Mouse (Mus musculus) hindbrain, postnatal 0 days (tissue): ENCODE measurements at regions not wholly inside any gene's neighbourhood (a gene's known extent, or its start where the extent isn't known, plus 50 kb on each side); places are given as distances from the start of the nearest gene placed in this dataset.
A peak's percentile ranks its signal among the peaks of the same experiment; 100 is the strongest.
"Not testable (repeated sequence)": the region's sequence is repeated elsewhere in the genome, so short reads cannot be mapped to it uniquely, and the experiment has no call there.

Source experiments
- ATAC-seq: fragments of 200-750 bp; cut with Nextera tagmentation; 2 replicates; pipeline ENCODE4 v1.8.0; 2017; ENCODE audit warnings: mild to moderate bottlenecking, moderate TSS enrichment, moderate library complexity
- DNase-seq: peaks from one replicate; pipeline ENCODE4 v3.0.0-alpha.2; 2015; ENCODE audit warnings: low spot score
- H3K27ac ChIP-seq: fragments of 300-500 bp; sonication (generic); 2 replicates; pipeline ENCODE4 v1.5.1; 2014; ENCODE audit warnings: mild to moderate bottlenecking
- H3K27me3 ChIP-seq: fragments of 300-500 bp; sonication (generic); 2 replicates; pipeline ENCODE4 v1.6.1; 2014; ENCODE audit warnings: low read length, mixed read lengths; ENCODE audit not compliant: insufficient read depth
- H3K36me3 ChIP-seq: fragments of 300-500 bp; sonication (generic); 2 replicates; pipeline ENCODE4 v1.6.1; 2014; ENCODE audit warnings: low read length, mixed read lengths; ENCODE audit not compliant: insufficient read depth
- H3K4me1 ChIP-seq: fragments of 300-500 bp; sonication (generic); 2 replicates; pipeline ENCODE4 v1.6.1; 2014; ENCODE audit warnings: antibody characterized with exemption, low read length, mixed read lengths; ENCODE audit not compliant: insufficient read depth
- H3K4me2 ChIP-seq: fragments of 300-500 bp; sonication (generic); 2 replicates; pipeline ENCODE4 v1.6.1; 2014; ENCODE audit warnings: low read depth, mild to moderate bottlenecking, low read length, moderate library complexity, mixed read lengths
- H3K4me3 ChIP-seq: fragments of 300-500 bp; sonication (generic); 2 replicates; pipeline ENCODE4 v1.5.1; 2014; ENCODE audit warnings: low read length
- H3K9ac ChIP-seq: fragments of 300-500 bp; sonication (generic); replicated peaks from 2 replicates; pipeline ENCODE4 v1.6.1; 2014; ENCODE audit warnings: mild to moderate bottlenecking, low read length, moderate library complexity, mixed read lengths
- H3K9me3 ChIP-seq: fragments of 300-500 bp; sonication (generic); 2 replicates; pipeline ENCODE4 v1.6.1; 2016; ENCODE audit warnings: low read length, mixed read lengths
- CTCF ChIP-seq: IDR thresholded peaks from 2 replicates; pipeline ENCODE4 v1.5.1; 2016; ENCODE audit warnings: antibody characterized with exemption, control low read depth, low read depth
- WGBS: fragments of 180-500 bp; shearing (Covaris S2); extraction: QIAGEN DNeasy Blood & Tissue Kit; methylation state at CpG from one replicate; pipeline ENCODE4 v1.1.7; 2014; 5-methylcytosine and 5-hydroxymethylcytosine counted together

DNA sequence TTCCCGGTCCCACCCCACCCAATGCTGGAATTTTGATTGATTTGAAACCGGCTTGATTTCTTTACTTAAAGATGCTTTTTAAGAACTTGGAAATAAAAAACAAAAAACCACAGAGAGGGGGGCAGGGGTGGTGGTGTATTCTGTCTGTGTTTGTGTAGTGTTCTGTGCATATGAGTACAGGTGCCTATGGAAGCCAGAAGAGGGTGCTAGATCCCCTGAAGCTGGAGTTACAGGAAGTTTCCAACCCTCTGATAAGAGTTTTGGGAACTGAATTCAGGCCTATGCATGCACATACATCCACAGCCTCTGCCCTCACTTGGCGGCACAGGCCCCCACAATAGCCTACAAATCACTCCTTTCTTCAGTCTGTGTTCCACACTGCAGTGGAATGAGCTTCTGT is 190.9 kb upstream of the Arid2 start:
- ATAC-seq, result no peak
- peak; percentile 21 for TF ChIP-seq CTCF
- no peak for DNase-seq

DNA sequence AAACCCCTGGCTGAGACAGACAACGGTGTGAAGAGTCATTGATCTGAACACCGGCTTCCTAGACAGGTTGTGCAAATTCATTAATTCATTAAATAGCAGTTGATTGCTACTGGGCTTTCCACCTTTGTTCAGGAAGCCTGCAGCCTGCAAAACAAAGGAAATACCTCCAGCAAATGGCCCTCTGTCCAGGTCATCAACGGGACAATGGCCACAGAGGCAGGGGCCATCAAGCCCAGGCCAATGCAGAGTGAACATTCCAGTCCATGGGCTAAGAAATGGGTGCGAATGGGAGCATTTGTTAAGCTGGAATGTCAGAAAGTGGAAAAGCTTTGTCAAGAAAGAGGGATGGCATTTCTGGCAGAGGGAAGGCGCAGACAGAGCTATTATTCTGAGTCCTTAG is 188.5 kb upstream of the Arid2 start:
- H3K4me1 ChIP-seq, result no peaks in the 10 kb centered on the region; the same call in 1 of the 2 replicates
- no peaks in the 10 kb centered on the region for H3K27me3 ChIP-seq
- no peak overlapping the region for H3K27ac ChIP-seq
- no peak overlapping the region for H3K4me3 ChIP-seq
- TF ChIP-seq CTCF, result no peak
- no peaks in the 10 kb centered on the region for H3K9me3 ChIP-seq
- H3K4me2 ChIP-seq, result no peak overlapping the region
- ATAC-seq, result no peak
- no peak for DNase-seq
- WGBS, result 69% methylated on average over 5 of the region's 5 CpGs
- H3K36me3 ChIP-seq, result no peaks in the 10 kb centered on the region
- no peak overlapping the region for H3K9ac ChIP-seq

More for the DNA sequence above, 190.9 kb upstream of the Arid2 start:
- Histone ChIP-seq H3K27ac (no peak overlapping the region), H3K9ac (no peak overlapping the region), H3K27me3 (no peaks in the 10 kb centered on the region), H3K4me1 (no peaks in the 10 kb centered on the region), H3K9me3 (no peaks in the 10 kb centered on the region), H3K4me2 (no peak overlapping the region), H3K4me3 (no peak overlapping the region), H3K36me3 (no peaks in the 10 kb centered on the region)
- whole genome bisulfite sequencing, result 89% methylated on average over 3 of the region's 3 CpGs

DNA sequence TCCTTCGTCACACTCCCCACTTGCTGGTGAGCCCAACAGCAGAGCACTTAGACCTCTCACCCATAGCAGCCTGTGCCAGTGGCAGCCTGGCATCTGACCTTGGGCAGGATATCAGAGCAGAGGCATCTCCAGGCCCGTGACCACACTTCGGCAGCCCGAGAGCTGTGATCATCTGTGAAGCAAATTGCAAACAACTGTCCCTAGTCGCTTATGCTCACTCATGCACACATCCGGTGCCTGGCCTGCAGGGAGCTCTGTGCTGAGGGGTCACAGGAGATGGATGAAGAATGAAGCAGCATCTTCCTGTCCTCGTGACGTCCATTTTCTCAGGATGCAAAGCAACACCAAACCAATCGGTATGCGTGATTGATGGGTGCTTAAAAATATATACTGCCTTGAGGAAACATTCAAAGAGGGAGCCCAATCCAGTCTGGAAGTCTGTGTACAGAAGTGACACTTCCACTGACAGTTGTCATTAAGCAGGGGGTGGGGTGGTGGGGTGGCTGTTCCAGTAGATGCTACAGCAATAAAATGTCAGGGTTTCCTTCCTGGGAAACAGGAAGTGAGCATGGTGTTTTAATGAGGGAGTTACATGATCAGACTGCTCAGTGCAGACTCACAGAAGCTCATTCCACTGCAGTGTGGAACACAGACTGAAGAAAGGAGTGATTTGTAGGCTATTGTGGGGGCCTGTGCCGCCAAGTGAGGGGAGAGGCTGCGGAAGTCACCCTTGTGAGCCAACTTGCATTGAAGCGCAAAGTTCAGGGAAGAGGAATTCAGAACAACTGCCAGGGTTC is 187.3 kb upstream of the Arid2 start:
- not testable (repeated sequence) for H3K4me2 ChIP-seq, H3K9me3 ChIP-seq, H3K4me3 ChIP-seq

DNA sequence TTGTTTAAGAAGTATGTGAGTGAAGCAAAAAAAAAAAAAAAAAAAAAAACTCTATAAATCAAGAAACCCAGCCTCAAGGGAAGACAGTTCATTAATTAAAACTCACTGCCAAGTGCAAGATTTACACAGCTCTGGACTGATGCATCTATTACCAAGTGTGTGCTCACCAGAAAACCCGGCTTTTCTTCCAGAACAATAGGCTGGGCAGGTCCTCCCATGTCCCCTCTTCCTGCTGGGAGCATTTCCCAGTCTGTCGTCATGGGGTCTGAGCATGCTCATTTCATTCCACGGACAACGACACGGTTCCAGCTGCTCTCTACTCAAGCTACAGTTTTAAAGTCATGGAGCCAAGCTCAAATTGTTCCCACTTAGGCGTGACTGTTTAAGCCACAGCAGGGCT is 183.6 kb upstream of the Arid2 start:
- no peaks in the 10 kb centered on the region for H3K9me3 ChIP-seq
- TF ChIP-seq CTCF, result no peak
- no peak overlapping the region for H3K4me3 ChIP-seq
- 7% methylated on average over 6 of the region's 6 CpGs for WGBS
- DNase-seq (peak; percentile 69), ATAC-seq (peak; percentile 70; the same call in 1 of the 2 replicates)
- no peak overlapping the region; the same call in 1 of the 2 replicates for H3K27ac ChIP-seq
- H3K4me2 ChIP-seq, result no peak overlapping the region
- no peak overlapping the region for H3K9ac ChIP-seq
- peaks cover 4% of the 10 kb centered on the region; the same call in 1 of the 2 replicates for H3K4me1 ChIP-seq
- no peaks in the 10 kb centered on the region for H3K27me3 ChIP-seq
- H3K36me3 ChIP-seq, result no peaks in the 10 kb centered on the region

More for the DNA sequence above, 187.3 kb upstream of the Arid2 start:
- not testable (repeated sequence) for H3K27ac ChIP-seq, H3K4me1 ChIP-seq, DNase-seq, H3K9ac ChIP-seq, ATAC-seq, H3K36me3 ChIP-seq, H3K27me3 ChIP-seq
- 77% methylated on average over 11 of the region's 13 CpGs for WGBS

DNA sequence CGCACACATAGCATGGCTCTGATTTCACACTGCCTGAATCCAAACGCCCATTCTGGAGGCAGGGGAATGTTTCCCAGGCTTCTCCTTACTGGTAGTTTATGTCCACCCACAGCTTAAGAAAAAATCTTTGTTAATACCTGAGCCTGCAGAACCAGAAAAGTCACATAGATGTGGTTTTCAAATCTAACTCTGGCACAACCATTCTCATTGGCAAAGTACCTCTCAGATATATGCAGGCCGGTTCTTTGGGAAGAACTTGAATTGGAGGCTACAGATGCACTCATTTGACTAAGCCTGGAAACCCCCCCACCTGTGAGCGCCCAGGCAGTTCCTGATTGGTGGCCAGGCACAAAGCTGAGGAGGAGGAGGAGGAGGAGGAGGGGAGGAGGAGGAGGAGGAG is 179.8 kb upstream of the Arid2 start:
- Histone ChIP-seq H3K4me3 (no peak overlapping the region), H3K27ac (no peak overlapping the region), H3K9ac (no peak overlapping the region), H3K4me1 (peaks cover 4% of the 10 kb centered on the region; the same call in 1 of the 2 replicates), H3K4me2 (no peak overlapping the region), H3K36me3 (no peaks in the 10 kb centered on the region), H3K9me3 (no peaks in the 10 kb centered on the region), H3K27me3 (no peaks in the 10 kb centered on the region)
- ATAC-seq, result no peak
- TF ChIP-seq CTCF, result no peak
- 51% methylated on average over 3 of the region's 4 CpGs for WGBS
- no peak for DNase-seq

DNA sequence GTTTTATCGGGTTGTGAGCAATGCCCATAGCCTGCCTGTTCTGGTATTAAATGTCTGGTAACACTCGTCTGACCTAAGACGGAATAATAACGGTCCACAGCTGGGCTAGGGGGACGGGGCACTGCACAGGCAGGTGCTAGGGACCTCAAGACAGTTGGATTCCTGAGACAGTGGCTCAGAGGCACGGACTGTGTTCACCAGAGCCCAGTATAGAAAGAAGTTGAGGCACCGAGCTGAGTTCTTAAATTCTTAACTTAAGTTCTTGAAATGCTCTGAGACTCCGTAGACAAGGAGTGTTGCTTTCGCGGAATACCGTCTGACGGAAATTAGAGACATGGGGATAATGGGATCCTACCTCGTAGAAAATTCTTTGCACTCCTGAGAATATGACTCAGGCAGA is 174.2 kb upstream of the Arid2 start:
- no peak for TF ChIP-seq CTCF
- H3K4me2 ChIP-seq, result no peak overlapping the region
- 88% methylated on average over 13 of the region's 13 CpGs for WGBS
- no peaks in the 10 kb centered on the region for H3K27me3 ChIP-seq
- H3K9me3 ChIP-seq, result no peaks in the 10 kb centered on the region
- no peak overlapping the region for H3K4me3 ChIP-seq
- no peak overlapping the region for H3K9ac ChIP-seq
- H3K27ac ChIP-seq, result no peak overlapping the region
- ATAC-seq (no peak), DNase-seq (no peak)
- no peaks in the 10 kb centered on the region for H3K4me1 ChIP-seq
- no peaks in the 10 kb centered on the region for H3K36me3 ChIP-seq

DNA sequence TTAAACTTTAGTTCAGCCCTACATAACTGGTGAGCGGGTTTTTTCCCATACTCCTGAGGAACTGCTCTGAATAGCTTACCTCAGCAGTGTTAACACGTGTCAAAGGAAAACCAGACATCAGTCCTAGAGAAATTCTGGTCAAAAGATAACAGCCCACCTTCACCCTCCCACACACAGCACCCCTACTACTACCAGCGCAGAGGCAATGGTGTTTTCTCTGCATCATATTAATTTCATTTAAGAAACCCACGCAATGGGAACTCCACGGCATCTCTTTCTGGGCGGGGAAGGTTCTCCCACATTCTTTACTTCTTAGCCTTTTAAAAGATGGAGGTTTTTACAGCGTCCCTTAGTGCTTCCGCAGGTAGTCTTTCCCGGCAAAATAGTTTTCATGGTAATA is 172.7 kb upstream of the Arid2 start:
- Histone ChIP-seq H3K27me3 (no peaks in the 10 kb centered on the region), H3K4me1 (no peaks in the 10 kb centered on the region), H3K4me3 (no peak overlapping the region), H3K4me2 (no peak overlapping the region), H3K9me3 (no peaks in the 10 kb centered on the region), H3K9ac (no peak overlapping the region), H3K27ac (no peak overlapping the region), H3K36me3 (no peaks in the 10 kb centered on the region)
- 75% methylated on average over 9 of the region's 9 CpGs for WGBS
- DNase-seq (no peak), ATAC-seq (no peak)
- TF ChIP-seq CTCF, result no peak
